Mouse (Mus musculus): ENCODE measurements at regions not wholly inside any gene's neighbourhood (a gene's known extent, or its start where the extent isn't known, plus 50 kb on each side); places are given as distances from the start of the nearest gene placed in this dataset.

DNA sequence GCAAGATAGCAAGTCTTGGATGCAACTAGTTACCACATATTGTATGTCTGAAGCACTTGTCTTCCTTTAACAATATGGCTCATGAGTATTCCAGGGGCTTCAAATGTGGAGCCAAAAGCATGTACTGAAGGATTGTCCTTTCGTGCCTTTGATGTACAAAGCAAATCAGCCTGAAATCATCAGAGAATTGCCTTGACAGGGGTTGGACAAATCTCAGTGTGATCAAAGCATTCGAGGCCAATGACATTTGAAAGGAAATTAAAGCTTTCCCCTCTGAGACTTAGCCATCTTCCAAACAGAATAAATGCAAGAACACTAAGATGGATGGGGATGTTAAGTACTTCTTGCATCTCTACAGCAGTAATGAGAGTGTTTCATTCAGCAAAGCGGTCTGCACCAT is 1144.9 kb downstream of the Mat2b start:
- no peaks in the 10 kb centered on the region for H3K36me3 ChIP-seq (ENCODE audit: control insufficient read depth, insufficient read depth, low read length)
- 49% methylated on average over 3 of the region's 3 CpGs for WGBS
- H3K27ac ChIP-seq (ENCODE audit: low read depth, low read length): no peak overlapping the region
- H3K27me3 ChIP-seq (ENCODE audit: control insufficient read depth, insufficient read depth, low read length): no peaks in the 10 kb centered on the region
- no peak overlapping the region for H3K4me3 ChIP-seq (ENCODE audit: low read depth, low read length)
- H3K4me1 ChIP-seq (replicated peaks; ENCODE audit: control insufficient read depth, insufficient read depth, low read length): no peaks in the 10 kb centered on the region
- H3K4me2 ChIP-seq (replicated peaks; ENCODE audit: low read depth, low read length): no peak overlapping the region
- no peak overlapping the region for H3K9ac ChIP-seq (ENCODE audit: low read depth, low read length)
- H3K9me3 ChIP-seq (ENCODE audit: control insufficient read depth, low read length): no peaks in the 10 kb centered on the region
- peak; percentile 2 for DNase-seq (ENCODE audit: low spot score)
- ATAC-seq (ENCODE audit: low FRiP score): no peak

DNA sequence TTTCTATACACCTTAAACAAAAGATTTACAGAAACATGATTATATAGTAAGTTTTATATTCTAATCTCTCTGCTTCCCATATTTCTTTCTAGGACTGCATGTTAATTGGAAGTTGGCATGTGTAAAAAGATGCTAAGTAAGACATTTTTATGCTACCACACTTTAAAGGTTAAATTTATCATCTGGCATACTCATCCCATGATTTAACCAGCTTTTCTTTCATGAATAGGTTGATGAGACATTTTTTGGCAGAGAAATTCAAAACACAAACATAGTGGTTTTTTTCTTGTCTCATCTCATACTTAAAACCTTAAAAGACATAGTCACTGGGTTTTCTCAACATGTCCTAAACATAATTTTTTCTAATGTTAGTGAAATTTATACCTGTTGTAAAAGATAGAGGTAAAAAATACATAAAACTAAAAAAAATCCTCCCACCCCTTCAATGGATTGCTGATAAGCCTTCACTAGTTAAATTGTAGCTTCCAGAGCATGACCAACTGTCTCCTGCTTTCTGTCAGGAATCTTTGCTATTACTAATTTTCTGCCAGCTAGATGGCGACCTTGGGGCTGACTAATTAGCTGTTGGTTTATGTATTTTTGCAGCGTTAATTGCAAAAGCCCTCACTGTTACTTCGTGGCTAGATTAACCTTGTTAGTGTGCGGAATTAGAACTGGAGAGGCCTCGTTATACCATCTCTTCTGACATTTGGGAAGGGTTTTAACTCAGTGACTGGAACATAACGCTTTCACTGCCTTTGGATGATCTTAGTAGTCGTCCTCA is 1169.9 kb downstream of the Mat2b start:
- Histone ChIP-seq H3K36me3 (ENCODE audit: control insufficient read depth, insufficient read depth, low read length) (no peaks in the 10 kb centered on the region), H3K9me3 (ENCODE audit: control insufficient read depth, low read length) (no peaks in the 10 kb centered on the region), H3K4me2 (replicated peaks; ENCODE audit: low read depth, low read length) (no peak overlapping the region), H3K4me1 (replicated peaks; ENCODE audit: control insufficient read depth, insufficient read depth, low read length) (no peaks in the 10 kb centered on the region), H3K27ac (ENCODE audit: low read depth, low read length) (no peak overlapping the region), H3K4me3 (ENCODE audit: low read depth, low read length) (no peak overlapping the region), H3K27me3 (ENCODE audit: control insufficient read depth, insufficient read depth, low read length) (no peaks in the 10 kb centered on the region), H3K9ac (ENCODE audit: low read depth, low read length) (no peak overlapping the region)
- no peak for ATAC-seq (ENCODE audit: low FRiP score)
- 73% methylated on average over 7 of the region's 7 CpGs for WGBS
- no peak for DNase-seq (ENCODE audit: low spot score)

DNA sequence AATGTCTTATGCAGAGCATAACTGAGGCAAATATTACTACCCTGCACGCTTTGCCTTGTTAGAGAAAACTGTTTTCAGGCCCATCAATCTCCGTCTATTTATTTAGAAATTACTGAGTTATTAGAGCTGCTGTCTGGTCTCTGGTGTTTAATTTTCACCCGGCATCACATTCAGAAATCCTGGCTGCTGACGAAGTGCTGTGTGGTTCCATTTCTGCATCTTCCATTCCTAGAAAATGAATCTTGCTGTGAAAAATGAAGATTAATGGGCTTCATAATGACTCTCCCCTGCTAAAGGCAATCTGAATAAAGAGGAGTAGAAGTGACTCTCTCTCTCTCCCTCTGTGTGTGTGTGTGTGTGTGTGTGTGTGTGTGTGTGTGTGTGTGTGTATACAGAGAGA is 1199.8 kb downstream of the Mat2b start:
- peak; percentile 57; the same call in 1 of the 2 replicates for ATAC-seq (ENCODE audit: low FRiP score)
- H3K36me3 ChIP-seq (ENCODE audit: control insufficient read depth, insufficient read depth, low read length): no peaks in the 10 kb centered on the region
- no peaks in the 10 kb centered on the region for H3K9me3 ChIP-seq (ENCODE audit: control insufficient read depth, low read length)
- H3K9ac ChIP-seq (ENCODE audit: low read depth, low read length): no peak overlapping the region
- no peaks in the 10 kb centered on the region for H3K27me3 ChIP-seq (ENCODE audit: control insufficient read depth, insufficient read depth, low read length)
- no peak overlapping the region for H3K27ac ChIP-seq (ENCODE audit: low read depth, low read length)
- peak; percentile 12 for DNase-seq (ENCODE audit: low spot score)
- 64% methylated on average over 4 of the region's 4 CpGs for WGBS
- no peaks in the 10 kb centered on the region for H3K4me1 ChIP-seq (replicated peaks; ENCODE audit: control insufficient read depth, insufficient read depth, low read length)
- no peak overlapping the region for H3K4me2 ChIP-seq (replicated peaks; ENCODE audit: low read depth, low read length)
- no peak overlapping the region for H3K4me3 ChIP-seq (ENCODE audit: low read depth, low read length)

DNA sequence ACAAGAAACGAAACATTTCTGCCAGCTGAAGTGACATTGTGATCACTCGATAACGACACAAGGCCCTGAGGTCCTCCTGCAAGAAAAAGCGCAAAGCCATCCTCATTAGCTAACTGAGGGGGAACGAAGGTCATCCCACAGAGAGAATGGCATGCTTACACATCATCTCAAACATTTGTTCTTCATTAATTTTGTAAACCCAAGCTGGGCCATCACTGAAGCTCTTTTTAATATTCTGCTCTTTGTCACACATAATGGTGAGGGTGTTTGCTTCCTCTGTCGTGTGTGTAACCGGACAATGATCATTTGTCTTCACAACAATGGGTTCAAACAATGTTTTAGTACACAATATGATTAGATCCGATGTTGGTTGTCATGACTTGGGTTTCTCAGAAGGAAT is 1217.9 kb downstream of the Mat2b start:
- ATAC-seq (ENCODE audit: low FRiP score): no peak
- Histone ChIP-seq H3K27ac (ENCODE audit: low read depth, low read length) (no peak overlapping the region), H3K4me3 (ENCODE audit: low read depth, low read length) (no peak overlapping the region), H3K27me3 (ENCODE audit: control insufficient read depth, insufficient read depth, low read length) (no peaks in the 10 kb centered on the region), H3K4me1 (replicated peaks; ENCODE audit: control insufficient read depth, insufficient read depth, low read length) (no peaks in the 10 kb centered on the region), H3K9me3 (ENCODE audit: control insufficient read depth, low read length) (no peaks in the 10 kb centered on the region), H3K36me3 (ENCODE audit: control insufficient read depth, insufficient read depth, low read length) (no peaks in the 10 kb centered on the region), H3K9ac (ENCODE audit: low read depth, low read length) (no peak overlapping the region), H3K4me2 (replicated peaks; ENCODE audit: low read depth, low read length) (no peak overlapping the region)
- 56% methylated on average over 8 of the region's 8 CpGs for WGBS
- no peak for DNase-seq (ENCODE audit: low spot score)

DNA sequence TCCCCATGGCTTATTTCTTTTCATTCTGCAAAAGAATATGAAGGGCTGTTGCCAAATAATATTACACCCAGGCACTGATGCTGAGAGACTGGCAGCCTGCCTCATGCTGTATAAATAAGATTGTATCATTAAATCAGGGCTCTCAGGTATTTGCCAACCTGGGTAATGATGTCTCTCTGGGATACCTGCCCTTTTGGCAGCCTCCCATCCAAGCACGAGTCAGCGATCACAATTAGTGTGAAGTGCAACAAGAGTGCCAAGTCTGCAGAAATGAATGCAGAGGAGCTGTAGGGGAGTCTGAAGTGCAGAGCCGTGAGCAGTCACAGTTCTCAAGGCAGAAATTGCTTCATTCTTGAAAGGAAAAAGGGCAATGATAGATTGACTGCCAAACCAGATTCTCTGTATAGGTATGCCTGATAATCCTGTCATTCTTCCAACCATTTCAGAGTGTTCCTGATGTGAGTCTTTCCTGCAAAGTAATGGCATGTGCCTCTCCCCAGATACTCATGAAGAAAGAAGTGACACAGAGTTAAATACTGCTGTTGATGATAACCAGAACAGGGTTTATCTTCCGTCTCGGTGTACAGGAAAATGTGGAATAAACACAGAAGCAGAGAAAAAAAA is 1241.6 kb downstream of the Mat2b start:
- H3K9me3 ChIP-seq (ENCODE audit: control insufficient read depth, low read length): no peaks in the 10 kb centered on the region
- DNase-seq (ENCODE audit: low spot score) (no peak), ATAC-seq (ENCODE audit: low FRiP score) (no peak)
- H3K27ac ChIP-seq (ENCODE audit: low read depth, low read length): no peak overlapping the region
- 82% methylated on average over 5 of the region's 5 CpGs for WGBS
- no peaks in the 10 kb centered on the region for H3K4me1 ChIP-seq (replicated peaks; ENCODE audit: control insufficient read depth, insufficient read depth, low read length)
- H3K9ac ChIP-seq (ENCODE audit: low read depth, low read length): no peak overlapping the region
- no peaks in the 10 kb centered on the region for H3K27me3 ChIP-seq (ENCODE audit: control insufficient read depth, insufficient read depth, low read length)
- H3K4me3 ChIP-seq (ENCODE audit: low read depth, low read length): no peak overlapping the region
- H3K4me2 ChIP-seq (replicated peaks; ENCODE audit: low read depth, low read length): no peak overlapping the region
- H3K36me3 ChIP-seq (ENCODE audit: control insufficient read depth, insufficient read depth, low read length): no peaks in the 10 kb centered on the region

DNA sequence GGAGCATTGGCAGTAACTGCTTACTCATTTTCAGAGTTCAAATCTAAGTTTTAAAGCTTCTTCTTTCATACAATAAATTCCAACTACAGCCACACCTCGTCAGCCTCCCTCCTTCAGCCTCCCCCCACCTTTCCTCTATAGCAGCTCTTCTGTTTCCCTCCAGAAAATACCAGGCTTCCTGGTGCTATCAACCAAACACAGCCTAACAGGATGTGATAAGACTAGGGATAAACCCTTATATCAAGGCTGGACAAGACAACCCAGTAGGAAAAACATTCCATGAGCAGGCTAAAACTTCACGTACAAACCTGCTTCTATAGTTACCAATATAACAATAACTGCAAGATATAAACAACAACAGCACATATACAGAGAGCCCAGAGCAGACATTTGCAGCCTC is 1248.6 kb downstream of the Mat2b start:
- no peaks in the 10 kb centered on the region for H3K27me3 ChIP-seq (ENCODE audit: control insufficient read depth, insufficient read depth, low read length)
- WGBS: 88% methylated on average over 2 of the region's 2 CpGs
- no peak overlapping the region for H3K4me2 ChIP-seq (replicated peaks; ENCODE audit: low read depth, low read length)
- H3K9me3 ChIP-seq (ENCODE audit: control insufficient read depth, low read length): no peaks in the 10 kb centered on the region
- H3K27ac ChIP-seq (ENCODE audit: low read depth, low read length): no peak overlapping the region
- no peak overlapping the region for H3K4me3 ChIP-seq (ENCODE audit: low read depth, low read length)
- no peak for DNase-seq (ENCODE audit: low spot score)
- H3K4me1 ChIP-seq (replicated peaks; ENCODE audit: control insufficient read depth, insufficient read depth, low read length): no peaks in the 10 kb centered on the region
- no peaks in the 10 kb centered on the region for H3K36me3 ChIP-seq (ENCODE audit: control insufficient read depth, insufficient read depth, low read length)
- ATAC-seq (ENCODE audit: low FRiP score): no peak
- no peak overlapping the region for H3K9ac ChIP-seq (ENCODE audit: low read depth, low read length)

DNA sequence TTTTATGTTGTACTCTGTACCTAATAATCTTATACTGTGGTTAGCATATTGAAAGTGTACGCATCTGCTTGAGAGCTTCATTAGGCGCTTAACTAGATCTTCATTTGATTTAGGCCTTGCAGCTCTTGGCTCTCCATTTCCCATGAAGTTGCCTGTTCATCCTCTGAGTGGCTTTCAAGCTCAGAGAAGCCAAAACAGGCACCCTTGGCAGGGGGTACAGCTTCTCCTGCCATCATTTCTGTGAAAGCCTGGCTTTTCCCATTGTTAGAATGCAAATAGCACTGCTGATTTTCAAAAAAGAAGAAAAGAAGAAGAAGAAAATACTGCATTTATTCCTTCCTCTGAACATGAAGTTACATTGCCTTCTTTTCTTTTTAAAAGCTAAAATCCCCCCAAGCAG is 1283.3 kb downstream of the Mat2b start:
- DNase-seq (ENCODE audit: low spot score) (no peak), ATAC-seq (ENCODE audit: low FRiP score) (no peak)
- 66% methylated on average over 2 of the region's 2 CpGs for WGBS
- Histone ChIP-seq H3K4me3 (ENCODE audit: low read depth, low read length) (no peak overlapping the region), H3K27me3 (ENCODE audit: control insufficient read depth, insufficient read depth, low read length) (no peaks in the 10 kb centered on the region), H3K9me3 (ENCODE audit: control insufficient read depth, low read length) (no peaks in the 10 kb centered on the region), H3K4me1 (replicated peaks; ENCODE audit: control insufficient read depth, insufficient read depth, low read length) (no peaks in the 10 kb centered on the region), H3K27ac (ENCODE audit: low read depth, low read length) (no peak overlapping the region), H3K9ac (ENCODE audit: low read depth, low read length) (no peak overlapping the region), H3K36me3 (ENCODE audit: control insufficient read depth, insufficient read depth, low read length) (no peaks in the 10 kb centered on the region), H3K4me2 (replicated peaks; ENCODE audit: low read depth, low read length) (no peak overlapping the region)

DNA sequence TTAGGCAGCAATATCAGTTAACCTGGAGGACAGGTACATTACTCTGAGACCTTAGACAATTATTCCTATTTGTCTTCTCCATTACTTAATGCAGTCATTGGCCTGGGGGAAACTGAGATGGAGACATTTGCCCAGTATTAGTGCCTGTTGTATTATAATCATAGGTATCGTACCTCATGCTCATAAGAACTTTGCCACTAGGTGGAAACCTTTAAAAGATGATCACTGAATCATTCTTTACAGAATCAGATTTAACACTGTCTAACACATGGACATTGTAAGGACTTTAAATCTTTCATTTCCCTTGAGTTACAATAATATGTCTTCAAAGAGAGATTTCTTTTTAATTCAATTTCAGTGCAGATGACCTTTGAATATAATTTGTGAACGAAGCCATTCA is 1283.8 kb downstream of the Mat2b start:
- H3K4me2 ChIP-seq (replicated peaks; ENCODE audit: low read depth, low read length): no peak overlapping the region
- no peak for ATAC-seq (ENCODE audit: low FRiP score)
- no peak overlapping the region for H3K9ac ChIP-seq (ENCODE audit: low read depth, low read length)
- no peak for DNase-seq (ENCODE audit: low spot score)
- H3K4me1 ChIP-seq (replicated peaks; ENCODE audit: control insufficient read depth, insufficient read depth, low read length): no peaks in the 10 kb centered on the region
- WGBS: 93% methylated on average over 2 of the region's 2 CpGs
- no peaks in the 10 kb centered on the region for H3K9me3 ChIP-seq (ENCODE audit: control insufficient read depth, low read length)
- no peak overlapping the region for H3K27ac ChIP-seq (ENCODE audit: low read depth, low read length)
- H3K27me3 ChIP-seq (ENCODE audit: control insufficient read depth, insufficient read depth, low read length): no peaks in the 10 kb centered on the region
- H3K36me3 ChIP-seq (ENCODE audit: control insufficient read depth, insufficient read depth, low read length): no peaks in the 10 kb centered on the region
- H3K4me3 ChIP-seq (ENCODE audit: low read depth, low read length): no peak overlapping the region

DNA sequence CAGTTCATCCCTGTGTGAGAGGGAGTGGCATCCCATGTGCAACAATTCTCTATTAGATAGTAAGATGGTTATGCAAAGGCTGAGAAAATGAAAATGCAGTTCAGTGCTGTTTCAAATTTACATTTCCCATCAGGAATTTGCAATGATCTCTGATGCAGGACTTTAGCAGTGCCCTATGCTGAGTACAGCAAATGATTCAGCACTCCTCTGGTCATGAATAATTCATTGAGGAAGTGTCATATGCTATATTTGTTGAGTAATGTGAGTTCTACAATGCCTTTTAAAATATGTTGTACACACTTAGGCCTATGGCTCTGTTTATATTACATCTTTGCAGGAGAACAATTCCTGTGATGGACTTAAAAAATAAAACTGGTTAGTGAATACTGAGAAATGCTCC is 1330.2 kb downstream of the Mat2b start:
- no peak overlapping the region for H3K9ac ChIP-seq (ENCODE audit: low read depth, low read length)
- no peak overlapping the region for H3K4me2 ChIP-seq (replicated peaks; ENCODE audit: low read depth, low read length)
- no peaks in the 10 kb centered on the region for H3K36me3 ChIP-seq (ENCODE audit: control insufficient read depth, insufficient read depth, low read length)
- no peaks in the 10 kb centered on the region for H3K4me1 ChIP-seq (replicated peaks; ENCODE audit: control insufficient read depth, insufficient read depth, low read length)
- H3K27me3 ChIP-seq (ENCODE audit: control insufficient read depth, insufficient read depth, low read length): no peaks in the 10 kb centered on the region
- no peak overlapping the region for H3K27ac ChIP-seq (ENCODE audit: low read depth, low read length)
- H3K9me3 ChIP-seq (ENCODE audit: control insufficient read depth, low read length): no peaks in the 10 kb centered on the region
- H3K4me3 ChIP-seq (ENCODE audit: low read depth, low read length): no peak overlapping the region
- DNase-seq (ENCODE audit: low spot score) (no peak), ATAC-seq (ENCODE audit: low FRiP score) (no peak)

Data from hindbrain, embryonic 11.5 days (tissue).